Mouse (Mus musculus) adrenal gland, adult 2 months (tissue): ENCODE measurements around the gene Krt222. TPM values are rescaled to one million over a fixed set of nuclear protein-coding genes. Genes with fewer than 3 reads are reported as not detected.

Experiments used
- DNase-seq: peaks from one replicate; pipeline ENCODE4 v3.0.0; 2021
- polyA plus RNA-seq: library from polyadenylated mRNA; depleted of rRNA; stranded (reverse); fragments of >200 nt; gene quantifications from 2 replicates; pipeline ENCODE4 v1.2.3, GENCODE M21; 2012
- total RNA-seq, 2 experiments: library from RNA; stranded (reverse); gene quantifications; 2 replicates each; pipeline ENCODE4 v1.2.3; 2021

Krt222 gene
- total and polyA plus RNA-seq, 3 experiments = 0.09 to 2.2 (median 1.4) TPM

GRCm38 (mm10) chr11:99238468-99238867, 5.4 kb downstream of the Krt222 start:
- DNase-seq = no peak

GRCm38 (mm10) chr11:99231049-99231816, 12.7 kb downstream of the Krt222 start:
- no peak for DNase-seq

GRCm38 (mm10) chr11:99230261-99231048, 13.4 kb downstream of the Krt222 start, which contains the start of gene Smarce1:
Gene Smarce1 (minus strand): TSS chr11:99231017.
- DNase-seq = peak; percentile 89

GRCm38 (mm10) chr11:99229641-99230260, 14.1 kb downstream of the Krt222 start:
- no peak for DNase-seq

GRCm38 (mm10) chr11:99226298-99226697, 17.6 kb downstream of the Krt222 start:
- DNase-seq = no peak

- DNase-seq = no peak
These were observed 20.6 kb downstream of the Krt222 start for GRCm38 (mm10) chr11:99223310-99223709.

GRCm38 (mm10) chr11:99221811-99222210, 22.1 kb downstream of the Krt222 start:
- DNase-seq = no peak

GRCm38 (mm10) chr11:99217248-99217986, 26.5 kb downstream of the Krt222 start:
- no peak for DNase-seq

- DNase-seq = no peak
These were observed 27.7 kb downstream of the Krt222 start for GRCm38 (mm10) chr11:99216181-99216580.

GRCm38 (mm10) chr11:99212693-99213092, 31.2 kb downstream of the Krt222 start:
- no peak for DNase-seq

- DNase-seq = no peak
These were observed 31.9 kb downstream of the Krt222 start for GRCm38 (mm10) chr11:99211964-99212363.

GRCm38 (mm10) chr11:99208105-99208669, 35.7 kb downstream of the Krt222 start:
- DNase-seq = no peak

GRCm38 (mm10) chr11:99207449-99207848, 36.4 kb downstream of the Krt222 start:
- DNase-seq = no peak

GRCm38 (mm10) chr11:99206954-99207353, 36.9 kb downstream of the Krt222 start:
- no peak for DNase-seq

- peak; percentile 44 for DNase-seq
These were observed 54.7 kb downstream of the Krt222 start for GRCm38 (mm10) chr11:99189154-99189582.

GRCm38 (mm10) chr11:99187348-99187747, 56.5 kb downstream of the Krt222 start:
- no peak for DNase-seq

- DNase-seq = no peak
These were observed 57.0 kb downstream of the Krt222 start for GRCm38 (mm10) chr11:99186836-99187235.
